Mouse (Mus musculus): ENCODE results near the gene Card9. TPM values are rescaled to one million over a fixed set of nuclear protein-coding genes. Genes with fewer than 3 reads are reported as not detected.

The Card9 gene
- 1.3 and 2.0 TPM in 2 replicates for polyA plus RNA-seq (2015; fragmentation: Nextera tagmentation; extraction: Ambion mirVana)

DNA sequence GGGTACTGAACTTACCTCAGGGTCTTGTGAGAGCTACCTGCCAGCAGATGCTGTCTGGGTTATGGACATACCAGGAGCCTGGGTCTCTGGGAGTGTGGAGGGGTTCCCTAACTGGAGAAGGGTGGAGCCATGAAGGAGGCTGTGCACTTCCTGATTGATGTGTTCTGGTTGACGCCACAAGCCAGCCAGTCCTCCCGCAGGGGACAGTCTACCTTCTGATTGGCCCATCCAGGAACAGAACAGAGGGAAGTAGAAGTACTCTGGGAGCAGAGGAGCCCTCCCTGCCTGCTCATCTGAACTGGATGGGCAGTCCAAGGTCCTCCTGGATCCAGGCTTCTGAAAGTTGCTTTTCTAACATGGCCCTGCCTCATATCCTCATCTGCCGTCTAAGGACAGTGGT lies at the start of gene Card9:
TSS of gene Card9 (minus strand) at position 147 of the 400 bp plus-strand sequence.
- Histone ChIP-seq H3K27me3 (no peaks in the 10 kb centered on the region), H3K4me2 (no peak within 1 kb of the TSS), H3K9ac (no peak within 1 kb of the TSS), H3K36me3 (peaks cover 38% of the 10 kb centered on the region), H3K27ac (replicated peaks) (no peak within 1 kb of the TSS), H3K4me3 (no peak within 1 kb of the TSS), H3K9me3 (no peaks in the 10 kb centered on the region), H3K4me1 (replicated peaks) (no peaks in the 10 kb centered on the region)
- ATAC-seq (ENCODE audit: low read depth) = no peak
- 41% methylated on average over 3 of the region's 3 CpGs for WGBS

- 77% methylated on average over 5 of the region's 5 CpGs for WGBS
- Histone ChIP-seq H3K27ac (replicated peaks) (no peak overlapping the region; the same call in 1 of the 2 replicates), H3K27me3 (no peaks in the 10 kb centered on the region), H3K36me3 (peaks cover 57% of the 10 kb centered on the region), H3K9me3 (no peaks in the 10 kb centered on the region), H3K4me3 (no peak overlapping the region), H3K4me1 (replicated peaks) (peaks cover 39% of the 10 kb centered on the region), H3K4me2 (no peak overlapping the region), H3K9ac (no peak overlapping the region)
- no peak for ATAC-seq (ENCODE audit: low read depth)
These were observed 49.4 kb upstream of the Card9 start for GRCm38 (mm10) chr2:26410091-26410490.

- peak; percentile 34; the same call in 1 of the 2 replicates for ATAC-seq (ENCODE audit: low read depth)
- peaks cover 50% of the 10 kb centered on the region for H3K36me3 ChIP-seq
- peak overlapping the region; percentile 94 for H3K4me3 ChIP-seq
- no peak overlapping the region for H3K27ac ChIP-seq (replicated peaks)
- H3K9me3 ChIP-seq = no peaks in the 10 kb centered on the region
- H3K4me2 ChIP-seq = peak overlapping the region; percentile 99
- no peaks in the 10 kb centered on the region for H3K27me3 ChIP-seq
- 59% methylated on average over 3 of the region's 3 CpGs for WGBS
- no peak overlapping the region for H3K9ac ChIP-seq
- H3K4me1 ChIP-seq (replicated peaks) = peaks cover 45% of the 10 kb centered on the region
These were observed 48.6 kb upstream of the Card9 start for GRCm38 (mm10) chr2:26409362-26409761.

- under 1% methylated on average over 57 of the region's 57 CpGs for WGBS
- peaks cover 46% of the 10 kb centered on the region for H3K4me1 ChIP-seq (replicated peaks)
- H3K9ac ChIP-seq = peak within 1 kb of the TSS; percentile 93
- ATAC-seq (ENCODE audit: low read depth) = peak; percentile 97
- H3K4me2 ChIP-seq = peak within 1 kb of the TSS; percentile 99
- H3K9me3 ChIP-seq = no peaks in the 10 kb centered on the region
- H3K27ac ChIP-seq (replicated peaks) = peak within 1 kb of the TSS; percentile 77
- no peaks in the 10 kb centered on the region for H3K27me3 ChIP-seq
- H3K36me3 ChIP-seq = peaks cover 43% of the 10 kb centered on the region
- H3K4me3 ChIP-seq = peak within 1 kb of the TSS; percentile 94
These were observed 48.0 kb upstream of the Card9 start, which contains the start of gene Inpp5e for GRCm38 (mm10) chr2:26408515-26409356. Gene Inpp5e, minus strand, starts transcription at chr2:26409203.

DNA sequence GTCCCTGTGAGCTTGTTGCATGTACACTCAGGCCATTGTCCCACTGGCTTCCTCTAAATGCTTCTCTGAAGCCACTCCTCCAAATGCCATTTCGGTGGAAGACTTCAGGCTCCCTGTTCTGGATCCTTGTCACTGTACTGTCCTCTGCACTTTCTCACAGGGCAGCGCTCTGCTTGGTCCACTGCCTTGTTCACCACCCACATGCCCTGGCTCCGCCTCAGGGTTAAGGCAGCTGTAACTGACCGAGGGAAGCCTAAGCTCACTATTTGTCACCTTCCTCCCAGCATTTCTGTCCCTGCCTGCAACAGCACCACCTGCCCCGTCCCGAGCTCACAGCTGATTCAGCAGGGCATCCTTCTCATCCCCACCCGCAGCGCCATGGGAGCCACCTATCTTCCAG lies 42.6 kb upstream of the Card9 start:
- no peak for ATAC-seq (ENCODE audit: low read depth)
- WGBS = 78% methylated on average over 8 of the region's 8 CpGs
- Histone ChIP-seq H3K27me3 (no peaks in the 10 kb centered on the region), H3K9ac (no peak overlapping the region), H3K9me3 (no peaks in the 10 kb centered on the region), H3K4me3 (no peak overlapping the region), H3K4me1 (replicated peaks) (peaks cover 44% of the 10 kb centered on the region), H3K4me2 (no peak overlapping the region), H3K36me3 (peaks cover 47% of the 10 kb centered on the region), H3K27ac (replicated peaks) (no peak overlapping the region)

DNA sequence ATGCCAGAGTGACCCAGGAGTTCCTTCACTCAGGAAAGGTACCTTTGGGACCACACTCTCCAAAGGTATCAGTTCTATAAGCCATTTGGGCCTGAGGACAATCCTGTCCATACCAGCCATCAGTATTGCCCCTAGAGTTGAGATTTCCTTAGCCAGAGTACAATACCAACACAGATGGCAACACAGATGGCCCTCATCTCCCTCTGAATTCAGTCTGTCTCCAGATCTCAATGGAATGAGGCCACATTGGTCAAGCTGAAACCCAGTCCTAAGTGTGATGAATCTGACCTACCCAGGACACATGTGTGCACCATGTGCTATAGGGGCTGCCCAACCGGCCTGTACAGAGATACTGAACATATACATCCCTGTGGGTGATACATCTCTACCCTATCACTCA lies 41.5 kb upstream of the Card9 start:
- no peak overlapping the region for H3K4me2 ChIP-seq
- H3K27ac ChIP-seq (replicated peaks) = no peak overlapping the region
- no peaks in the 10 kb centered on the region for H3K27me3 ChIP-seq
- ATAC-seq (ENCODE audit: low read depth) = no peak
- H3K9ac ChIP-seq = no peak overlapping the region
- H3K9me3 ChIP-seq = no peaks in the 10 kb centered on the region
- no peak overlapping the region for H3K4me3 ChIP-seq
- peaks cover 57% of the 10 kb centered on the region for H3K36me3 ChIP-seq
- WGBS = 89% methylated on average over 1 of the region's 1 CpGs
- peaks cover 33% of the 10 kb centered on the region for H3K4me1 ChIP-seq (replicated peaks)

DNA sequence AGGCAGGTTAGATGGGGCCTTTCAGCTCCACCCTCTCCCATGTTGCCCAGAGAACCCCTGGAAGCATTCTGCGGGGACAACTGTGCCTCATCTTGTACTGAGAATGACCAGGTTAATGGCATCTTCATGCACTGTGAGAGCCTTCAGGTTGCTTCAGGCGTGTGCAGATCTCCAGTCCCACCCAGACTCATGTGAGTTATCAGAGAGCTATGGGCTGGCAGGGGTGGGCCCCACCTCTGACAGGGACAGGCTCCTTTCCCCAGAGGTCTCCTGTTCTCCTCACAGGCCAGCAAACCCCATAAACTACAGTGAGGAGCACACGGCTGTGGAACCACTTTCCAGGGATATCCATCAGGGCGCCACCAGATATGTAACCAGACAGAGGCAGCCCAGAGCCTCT lies 40.3 kb upstream of the Card9 start:
- no peak for ATAC-seq (ENCODE audit: low read depth)
- H3K9ac ChIP-seq = no peak overlapping the region
- H3K27ac ChIP-seq (replicated peaks) = no peak overlapping the region
- peaks cover 21% of the 10 kb centered on the region for H3K4me1 ChIP-seq (replicated peaks)
- 92% methylated on average over 4 of the region's 4 CpGs for WGBS
- H3K27me3 ChIP-seq = no peaks in the 10 kb centered on the region
- H3K4me2 ChIP-seq = no peak overlapping the region
- peaks cover 68% of the 10 kb centered on the region for H3K36me3 ChIP-seq
- H3K4me3 ChIP-seq = no peak overlapping the region
- H3K9me3 ChIP-seq = no peaks in the 10 kb centered on the region

- 92% methylated on average over 5 of the region's 5 CpGs for WGBS
- Histone ChIP-seq H3K9ac (no peak overlapping the region), H3K27ac (replicated peaks) (no peak overlapping the region), H3K4me1 (replicated peaks) (peaks cover 14% of the 10 kb centered on the region), H3K4me2 (no peak overlapping the region), H3K4me3 (no peak overlapping the region), H3K27me3 (no peaks in the 10 kb centered on the region), H3K9me3 (no peaks in the 10 kb centered on the region), H3K36me3 (peaks cover 72% of the 10 kb centered on the region)
- ATAC-seq (ENCODE audit: low read depth) = no peak
These were observed 39.6 kb upstream of the Card9 start for GRCm38 (mm10) chr2:26400296-26400695.

DNA sequence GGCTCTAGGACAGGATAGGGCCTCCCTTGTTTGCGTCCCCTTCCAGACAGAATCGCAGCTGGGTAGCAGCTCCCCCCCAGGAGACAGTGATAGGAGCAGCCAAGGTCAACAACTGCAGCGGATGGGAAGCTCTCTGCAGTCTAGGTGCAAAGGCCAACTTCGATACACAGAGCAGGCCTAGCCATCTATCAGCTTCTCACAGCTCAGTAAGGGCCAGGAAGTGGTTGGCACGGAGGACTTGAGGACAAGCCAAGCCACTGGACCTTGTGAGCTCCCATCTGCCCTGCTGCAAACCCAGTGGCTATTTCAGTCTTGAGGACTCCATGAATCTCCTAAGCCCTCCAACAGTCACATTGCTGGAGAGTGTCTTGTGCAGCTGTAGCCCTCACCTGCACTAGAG lies 38.9 kb upstream of the Card9 start:
- H3K9me3 ChIP-seq = no peaks in the 10 kb centered on the region
- no peak overlapping the region for H3K4me3 ChIP-seq
- H3K36me3 ChIP-seq = peaks cover 79% of the 10 kb centered on the region
- no peaks in the 10 kb centered on the region for H3K27me3 ChIP-seq
- no peak overlapping the region for H3K9ac ChIP-seq
- ATAC-seq (ENCODE audit: low read depth) = no peak
- H3K4me2 ChIP-seq = no peak overlapping the region
- 90% methylated on average over 5 of the region's 5 CpGs for WGBS
- H3K4me1 ChIP-seq (replicated peaks) = peaks cover 7% of the 10 kb centered on the region
- H3K27ac ChIP-seq (replicated peaks) = no peak overlapping the region

DNA sequence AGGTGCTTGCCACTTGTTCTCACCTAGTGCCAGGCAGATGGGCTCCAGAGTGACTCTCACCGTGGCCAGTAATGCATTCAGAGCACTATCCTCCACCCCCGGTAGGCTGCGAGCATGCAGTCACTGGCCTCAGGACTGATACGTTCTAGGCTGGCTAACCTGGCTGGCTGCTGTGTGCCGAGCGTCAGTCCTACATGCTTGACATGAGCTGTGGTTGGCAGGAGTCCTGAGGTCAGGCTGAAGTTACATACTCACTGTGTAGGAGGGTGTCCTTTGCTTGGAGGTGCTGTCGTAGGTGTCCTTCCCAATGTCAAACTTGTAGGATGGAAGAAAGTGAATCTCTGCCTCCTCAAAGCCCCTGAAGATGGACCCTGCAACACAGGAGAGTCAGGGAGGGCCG lies 38.3 kb upstream of the Card9 start:
- no peaks in the 10 kb centered on the region for H3K27me3 ChIP-seq
- H3K4me1 ChIP-seq (replicated peaks) = peaks cover 6% of the 10 kb centered on the region; the same call in 1 of the 2 replicates
- H3K4me2 ChIP-seq = no peak overlapping the region
- H3K36me3 ChIP-seq = peaks cover 86% of the 10 kb centered on the region
- 94% methylated on average over 8 of the region's 8 CpGs for WGBS
- H3K9ac ChIP-seq = no peak overlapping the region
- H3K9me3 ChIP-seq = no peaks in the 10 kb centered on the region
- no peak overlapping the region for H3K27ac ChIP-seq (replicated peaks)
- ATAC-seq (ENCODE audit: low read depth) = no peak
- no peak overlapping the region for H3K4me3 ChIP-seq

DNA sequence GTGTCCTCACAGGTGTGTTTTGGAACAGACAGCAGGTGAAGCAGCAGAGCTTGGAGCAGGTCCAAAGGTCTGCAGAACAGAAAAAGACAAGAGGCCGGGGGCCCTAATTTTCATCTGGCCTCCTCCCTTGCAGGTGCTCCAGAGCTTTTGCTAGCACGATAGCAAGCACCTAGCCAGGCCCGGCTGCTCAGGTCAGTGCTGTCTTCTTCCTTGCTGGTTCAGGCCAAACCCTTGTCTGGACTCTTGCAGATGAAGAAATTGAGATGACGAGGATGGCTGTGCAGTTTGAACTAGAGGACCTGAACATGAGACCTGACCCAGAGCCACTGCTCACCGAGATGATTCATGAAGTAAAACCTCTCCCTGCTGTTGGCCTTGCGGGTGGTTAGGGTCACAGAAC lies 30.9 kb upstream of the Card9 start:
- H3K9me3 ChIP-seq = no peaks in the 10 kb centered on the region

DNA sequence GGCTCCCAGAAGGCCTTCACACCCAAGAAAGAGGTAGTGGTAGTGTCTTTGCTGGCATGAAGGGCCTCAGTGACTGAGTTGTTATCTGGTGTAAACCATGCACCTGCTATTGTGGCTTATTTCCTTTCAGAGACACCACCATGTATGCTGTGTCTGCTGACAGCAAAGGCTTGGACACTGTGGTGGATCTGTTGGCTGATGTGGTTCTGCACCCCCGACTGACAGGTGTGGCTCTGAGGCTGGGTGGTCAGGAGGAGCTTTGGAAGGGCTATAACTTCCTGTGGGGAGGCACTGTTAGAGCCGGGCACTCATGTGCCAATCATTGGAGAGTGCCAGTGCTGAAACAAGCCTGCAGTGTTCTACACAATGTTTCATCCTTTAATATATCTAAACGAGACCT lies 30.2 kb upstream of the Card9 start:
- no peak for ATAC-seq (ENCODE audit: low read depth)
- Histone ChIP-seq H3K27ac (replicated peaks) (no peak overlapping the region), H3K9ac (0 out of 2 replicates have a peak overlapping the region, but pooled peaks have one; percentile 12), H3K9me3 (no peaks in the 10 kb centered on the region), H3K27me3 (no peaks in the 10 kb centered on the region), H3K4me3 (no peak overlapping the region), H3K36me3 (peaks cover 76% of the 10 kb centered on the region), H3K4me2 (no peak overlapping the region; the same call in 1 of the 2 replicates), H3K4me1 (replicated peaks) (peaks cover 26% of the 10 kb centered on the region)
- WGBS = 92% methylated on average over 3 of the region's 3 CpGs

More for the DNA sequence above, 30.9 kb upstream of the Card9 start:
- peaks cover 76% of the 10 kb centered on the region for H3K36me3 ChIP-seq
- H3K4me1 ChIP-seq (replicated peaks) = peaks cover 26% of the 10 kb centered on the region
- ATAC-seq (ENCODE audit: low read depth) = no peak
- no peak overlapping the region for H3K9ac ChIP-seq
- no peak overlapping the region for H3K4me3 ChIP-seq
- 89% methylated on average over 6 of the region's 6 CpGs for WGBS
- no peaks in the 10 kb centered on the region for H3K27me3 ChIP-seq
- H3K4me2 ChIP-seq = no peak overlapping the region
- no peak overlapping the region for H3K27ac ChIP-seq (replicated peaks)

Data from neural tube, embryonic 13.5 days (tissue).